Mouse (Mus musculus): ENCODE data around the gene Il4i1. TPM values are rescaled to one million over a fixed set of nuclear protein-coding genes. Genes with fewer than 3 reads are reported as not detected.

The Il4i1 gene
- total RNA-seq, 2 experiments from 2014 or later = 0.38 to 1.5 TPM

- ATAC-seq (ENCODE audit: poor library complexity, severe bottlenecking) = peak; percentile 71
These were observed 32.6 kb downstream of the Il4i1 start, which contains the start of the genes Akt1s1 and Tbc1d17 for GRCm38 (mm10) chr7:44848561-44849415. Akt1s1 (plus strand) TSS chr7:44848991. Tbc1d17 (minus strand) TSS chr7:44849079.

GRCm38 (mm10) chr7:44849416-44850111, 33.4 kb downstream of the Il4i1 start:
- ATAC-seq (ENCODE audit: poor library complexity, severe bottlenecking) = peak; percentile 48

GRCm38 (mm10) chr7:44850146-44850545, 34.0 kb downstream of the Il4i1 start:
- no peak for ATAC-seq (ENCODE audit: poor library complexity, severe bottlenecking)

- no peak for ATAC-seq (ENCODE audit: poor library complexity, severe bottlenecking)
These were observed 34.8 kb downstream of the Il4i1 start for GRCm38 (mm10) chr7:44850789-44851624.

GRCm38 (mm10) chr7:44851625-44852234, 35.5 kb downstream of the Il4i1 start:
- no peak for ATAC-seq (ENCODE audit: poor library complexity, severe bottlenecking)

- ATAC-seq (ENCODE audit: poor library complexity, severe bottlenecking) = no peak
These were observed 36.3 kb downstream of the Il4i1 start for GRCm38 (mm10) chr7:44852259-44853027.

GRCm38 (mm10) chr7:44853065-44853464, 36.9 kb downstream of the Il4i1 start:
- ATAC-seq (ENCODE audit: poor library complexity, severe bottlenecking) = no peak

- ATAC-seq (ENCODE audit: poor library complexity, severe bottlenecking) = no peak
These were observed 37.6 kb downstream of the Il4i1 start for GRCm38 (mm10) chr7:44853596-44854355.

- ATAC-seq (ENCODE audit: poor library complexity, severe bottlenecking) = peak; percentile 41
These were observed 38.3 kb downstream of the Il4i1 start for GRCm38 (mm10) chr7:44854356-44855031.

GRCm38 (mm10) chr7:44855036-44855435, 38.8 kb downstream of the Il4i1 start:
- no peak for ATAC-seq (ENCODE audit: poor library complexity, severe bottlenecking)

GRCm38 (mm10) chr7:44856265-44856916, 40.2 kb downstream of the Il4i1 start:
- no peak for ATAC-seq (ENCODE audit: poor library complexity, severe bottlenecking)

- peak; percentile 72 for ATAC-seq (ENCODE audit: poor library complexity, severe bottlenecking)
These were observed 40.9 kb downstream of the Il4i1 start, which contains the start of gene Pnkp for GRCm38 (mm10) chr7:44857042-44857552. Pnkp (plus strand) TSS chr7:44857139.

- ATAC-seq (ENCODE audit: poor library complexity, severe bottlenecking) = peak; percentile 38
These were observed 41.7 kb downstream of the Il4i1 start for GRCm38 (mm10) chr7:44857905-44858304.

- ATAC-seq (ENCODE audit: poor library complexity, severe bottlenecking) = no peak
These were observed 43.7 kb downstream of the Il4i1 start for GRCm38 (mm10) chr7:44859896-44860295.

GRCm38 (mm10) chr7:44860576-44861428, 44.6 kb downstream of the Il4i1 start:
- ATAC-seq (ENCODE audit: poor library complexity, severe bottlenecking) = peak; percentile 20; the same call in 1 of the 2 replicates

- no peak for ATAC-seq (ENCODE audit: poor library complexity, severe bottlenecking)
These were observed 45.2 kb downstream of the Il4i1 start for GRCm38 (mm10) chr7:44861429-44861816.

GRCm38 (mm10) chr7:44862434-44862833, 46.2 kb downstream of the Il4i1 start:
- ATAC-seq (ENCODE audit: poor library complexity, severe bottlenecking) = no peak

All from megakaryocyte, adult 5-6 weeks (primary cell).